Mouse (Mus musculus) cerebellum, postnatal 10 days (tissue): Measurements from ENCODE around the gene Foxn3.
"Not testable (repeated sequence)": the region's sequence is repeated elsewhere in the genome, so short reads cannot be mapped to it uniquely, and the experiment has no call there.

Experiments
- DNase-seq, 2 experiments: peaks; one replicate each; pipeline ENCODE4 v3.0.0; 2021; ENCODE audit warnings: mixed read lengths in 2 of 2

The Foxn3 gene

DNA sequence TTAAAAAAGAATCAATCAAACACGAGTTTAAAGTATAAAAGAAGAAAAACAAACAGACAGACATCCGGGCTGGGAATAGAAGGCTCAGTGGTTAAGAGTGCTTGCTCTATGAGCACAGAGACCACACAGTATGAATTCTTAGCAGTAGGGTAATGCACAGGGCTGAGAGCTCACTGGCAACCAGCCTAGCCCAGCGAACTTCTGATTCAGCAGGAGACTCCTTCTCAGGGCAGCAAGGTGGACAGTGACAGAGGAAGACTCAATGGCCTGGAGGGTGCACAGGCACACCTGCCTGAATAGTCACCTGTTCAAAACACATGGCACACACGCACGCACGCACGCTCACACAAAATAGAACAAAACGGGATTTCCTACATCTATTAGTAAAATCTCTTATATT lies 353.6 kb downstream of the Foxn3 start:
- DNase-seq: peak in 1 of 2 experiments; percentile 48

DNA sequence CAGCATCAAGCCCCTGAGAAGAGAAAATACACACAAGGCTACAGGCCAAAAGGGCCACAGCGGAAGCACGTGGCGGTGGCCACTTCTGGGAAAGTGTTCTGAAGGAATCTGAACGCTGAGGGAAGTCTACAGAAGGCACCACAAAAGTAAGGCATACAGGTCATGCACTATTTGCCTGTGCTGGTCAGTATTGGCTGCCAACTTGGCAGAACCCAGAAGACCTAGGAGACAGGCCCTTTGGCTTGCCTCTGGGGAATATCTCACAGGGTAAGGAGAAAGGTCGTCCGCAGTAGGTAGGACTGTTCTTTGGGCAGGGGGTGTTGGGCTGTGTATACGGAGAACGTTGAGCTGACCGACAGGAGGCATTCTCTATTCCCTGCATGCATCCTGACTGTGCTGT lies 355.1 kb downstream of the Foxn3 start:
- DNase-seq: no peak

GRCm38 (mm10) chr12:99207014-99207612 lies 356.3 kb downstream of the Foxn3 start:
- DNase-seq: no peak

- no peak for DNase-seq
These were observed 357.6 kb downstream of the Foxn3 start for GRCm38 (mm10) chr12:99205734-99206133.

DNA sequence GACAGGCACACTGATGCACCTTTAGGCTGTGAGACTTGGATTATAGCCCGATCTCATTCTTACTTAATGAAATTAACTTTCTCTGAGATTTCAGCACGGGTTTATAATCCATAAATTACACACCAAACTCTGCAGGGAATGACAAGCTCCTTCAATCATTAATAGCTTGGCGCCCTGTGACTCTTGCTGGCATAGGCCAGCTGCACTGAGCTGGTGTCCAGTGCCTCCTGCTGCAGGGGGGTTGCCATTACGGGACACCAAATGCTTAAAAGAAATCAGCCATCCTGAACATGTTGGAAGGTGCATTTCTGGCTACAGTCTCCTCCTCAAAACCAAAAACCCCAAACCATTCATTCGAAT lies 364.3 kb downstream of the Foxn3 start:
- peak; percentile 49 to 57 for DNase-seq

GRCm38 (mm10) chr12:99198428-99199123 lies 364.8 kb downstream of the Foxn3 start:
- no peak for DNase-seq

GRCm38 (mm10) chr12:99197031-99197430 lies 366.4 kb downstream of the Foxn3 start:
- no peak for DNase-seq

DNA sequence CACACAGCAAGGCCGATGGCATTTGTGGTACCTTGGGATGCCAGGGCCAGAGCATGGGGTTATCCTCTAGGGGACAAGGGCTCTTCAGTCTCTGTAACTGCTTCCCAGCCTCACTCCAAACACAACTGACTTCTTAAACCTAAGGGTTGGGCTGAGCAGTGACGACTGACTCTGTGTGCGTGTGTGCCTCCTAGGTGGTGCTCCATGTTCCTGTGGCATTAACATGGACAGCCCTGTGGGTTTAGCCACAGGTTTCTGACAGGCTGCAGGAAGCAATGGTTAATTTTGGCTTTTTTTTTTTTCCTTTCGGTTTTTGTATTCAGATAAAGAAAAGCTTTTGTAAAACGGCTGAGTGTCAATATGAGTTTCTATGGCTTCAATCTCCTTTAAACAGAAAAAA lies 367.7 kb downstream of the Foxn3 start:
- DNase-seq: no peak

DNA sequence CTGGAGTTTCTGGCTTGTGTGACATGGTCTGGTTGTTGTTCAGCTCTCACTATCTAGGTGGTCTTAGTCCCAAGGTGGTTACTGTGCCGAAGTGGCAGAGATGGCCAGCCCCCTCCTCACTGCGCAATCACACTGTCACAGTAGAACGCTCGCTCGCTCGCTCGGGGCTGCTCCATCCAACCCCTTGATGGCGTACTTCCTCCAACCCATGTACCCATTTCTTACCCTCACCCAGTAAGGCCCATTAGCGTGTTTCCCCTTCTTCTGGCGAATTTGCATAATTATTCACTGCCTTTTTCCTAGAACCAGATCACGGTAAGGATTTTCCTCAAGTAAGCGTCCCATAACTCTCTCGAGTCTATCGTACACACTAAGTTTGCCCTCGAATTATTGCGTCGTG lies 369.3 kb downstream of the Foxn3 start:
- not testable (repeated sequence) for DNase-seq

- DNase-seq: no peak
These were observed 375.7 kb downstream of the Foxn3 start for GRCm38 (mm10) chr12:99187671-99188070.

- DNase-seq: peak; percentile 66 to 69
These were observed 377.1 kb downstream of the Foxn3 start for GRCm38 (mm10) chr12:99186239-99186638.

DNA sequence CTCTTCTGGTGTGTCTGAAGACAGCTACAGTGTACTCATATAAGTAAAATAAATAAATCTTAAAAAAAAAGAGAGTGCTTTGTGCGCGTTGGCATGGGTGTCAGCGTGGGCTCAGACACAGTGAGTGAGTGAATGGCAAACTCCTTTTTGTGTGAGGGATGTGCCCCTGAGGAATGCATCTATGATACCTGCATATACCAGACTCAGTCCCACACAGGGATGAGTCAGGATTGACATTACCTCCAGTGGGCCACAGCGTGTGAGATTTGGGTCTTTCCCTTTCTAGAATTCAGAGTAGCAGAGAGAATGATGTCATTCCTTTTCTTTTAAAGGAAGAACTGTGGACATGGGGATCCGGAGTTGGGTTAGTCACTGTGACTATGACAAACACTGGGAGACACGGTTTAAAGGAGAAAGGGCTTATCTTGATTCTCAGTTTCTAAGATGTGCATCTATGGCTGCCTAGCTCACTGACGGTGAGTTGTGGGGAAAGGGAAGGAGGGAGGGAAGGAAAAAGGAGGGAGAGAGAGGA lies 380.1 kb downstream of the Foxn3 start:
- no peak for DNase-seq

GRCm38 (mm10) chr12:99182338-99182737 lies 381.0 kb downstream of the Foxn3 start:
- DNase-seq: no peak

GRCm38 (mm10) chr12:99180234-99180824 lies 383.1 kb downstream of the Foxn3 start:
- DNase-seq: no peak

DNA sequence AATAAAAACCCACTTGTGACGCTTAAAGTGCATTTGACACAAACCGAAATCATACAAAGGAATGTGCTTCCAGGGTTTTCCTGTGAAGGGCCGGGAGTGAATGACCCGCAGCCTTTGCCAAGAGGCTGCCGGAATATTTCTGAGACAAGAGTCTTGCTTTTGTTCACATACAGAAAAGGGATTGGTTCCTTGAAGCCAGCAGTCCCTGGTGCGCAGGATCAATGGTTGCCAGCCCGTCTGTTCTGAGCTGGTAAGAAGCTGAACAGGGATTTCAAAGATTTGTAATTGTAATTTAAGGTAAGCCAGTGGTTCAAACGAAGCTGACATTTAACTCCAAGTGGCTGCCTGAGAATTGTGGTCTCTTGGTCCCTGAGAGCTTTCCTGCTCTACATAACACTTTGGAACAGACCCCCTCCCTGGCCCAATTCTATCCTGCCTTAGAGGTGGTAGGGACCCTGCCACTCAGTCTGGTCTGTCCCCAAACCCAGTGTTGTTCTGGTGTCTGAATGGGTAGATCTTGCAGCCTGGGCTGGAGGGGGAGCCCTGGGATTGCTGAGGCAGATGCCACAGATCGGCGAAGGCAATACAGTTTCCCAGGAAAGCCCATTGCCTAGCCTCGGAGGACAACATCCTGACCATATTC lies 388.3 kb downstream of the Foxn3 start:
- DNase-seq: peak in 1 of 2 experiments; percentile 33

GRCm38 (mm10) chr12:99172170-99172569 lies 391.2 kb downstream of the Foxn3 start:
- peak in 1 of 2 experiments; percentile 48 for DNase-seq

DNA sequence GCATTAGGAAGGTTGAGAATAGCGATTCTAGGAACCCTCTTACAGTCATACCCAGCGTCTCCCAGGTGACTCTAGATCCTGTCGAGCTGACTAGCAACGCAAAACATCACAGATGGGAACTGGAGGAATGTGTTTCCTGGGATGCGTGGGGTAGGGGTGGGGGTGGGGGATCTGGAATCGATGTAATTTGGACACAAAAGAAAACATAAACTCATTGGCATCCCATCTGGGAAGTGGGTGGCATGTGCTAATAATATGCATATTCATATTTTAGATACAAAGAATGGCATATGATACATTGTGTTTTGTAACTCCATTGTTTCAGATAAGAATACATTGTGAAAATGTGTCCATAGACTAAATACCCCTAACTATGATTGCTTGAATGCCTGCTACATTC lies 393.5 kb downstream of the Foxn3 start:
- no peak for DNase-seq

GRCm38 (mm10) chr12:99166091-99166490 lies 397.3 kb downstream of the Foxn3 start:
- DNase-seq: no peak

GRCm38 (mm10) chr12:99163342-99163682 lies 400.1 kb downstream of the Foxn3 start:
- peak in 1 of 2 experiments; percentile 33 for DNase-seq

DNA sequence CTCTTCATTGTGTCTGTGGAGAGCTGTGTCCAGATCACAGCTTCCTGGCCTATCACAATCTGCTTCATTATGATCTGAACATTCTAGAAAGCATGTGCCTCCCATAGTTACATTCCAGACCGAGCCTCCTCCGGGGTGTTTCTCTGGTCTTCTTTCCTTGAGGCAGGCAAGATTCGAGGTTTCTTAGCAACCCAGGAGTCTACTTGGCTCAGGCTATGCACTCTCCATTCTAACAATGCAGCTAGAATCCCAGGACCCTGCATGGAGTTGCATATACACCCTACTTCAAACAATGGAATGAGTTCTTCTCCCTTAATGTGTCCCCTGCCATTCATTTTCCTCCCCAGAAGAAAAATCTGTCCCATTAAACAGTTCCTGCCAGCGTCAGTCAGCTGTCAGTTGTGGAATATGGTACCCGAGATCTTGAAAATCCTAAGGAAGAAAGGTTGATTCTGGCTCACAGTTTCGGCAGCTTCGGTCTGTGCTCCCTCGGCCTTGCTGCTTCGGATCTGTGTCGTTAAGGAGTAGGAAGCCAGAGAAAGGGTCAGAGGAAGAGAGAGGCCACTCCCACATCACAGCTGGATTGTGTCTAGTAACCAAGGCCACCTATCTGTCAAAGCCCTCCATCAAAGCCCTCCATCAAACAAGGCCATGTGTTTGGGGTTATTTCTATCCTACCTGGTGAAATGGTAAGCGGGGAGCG lies 400.6 kb downstream of the Foxn3 start:
- DNase-seq: no peak

DNA sequence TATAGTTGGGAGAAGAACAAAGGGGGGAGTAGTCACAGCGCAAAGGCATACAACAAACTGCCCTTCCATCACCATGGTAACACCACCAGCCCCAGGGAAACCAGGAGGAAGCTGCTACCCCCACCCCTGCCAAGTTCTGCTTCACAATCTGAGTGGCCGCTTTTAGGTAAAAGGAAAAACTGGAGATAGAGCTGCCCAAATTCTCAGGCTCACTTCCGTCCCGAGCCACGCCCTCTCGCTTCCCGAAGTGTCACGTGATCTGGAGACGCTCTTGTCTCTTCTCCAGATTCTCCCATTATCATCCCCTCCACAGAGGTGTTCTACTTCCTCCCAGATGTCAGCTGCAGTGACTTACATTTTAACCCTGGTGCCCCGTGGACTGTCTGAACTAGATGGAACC lies 401.2 kb downstream of the Foxn3 start:
- peak; percentile 65 to 66 for DNase-seq

GRCm38 (mm10) chr12:99160061-99160460 lies 403.3 kb downstream of the Foxn3 start:
- peak; percentile 46 to 49 for DNase-seq

DNA sequence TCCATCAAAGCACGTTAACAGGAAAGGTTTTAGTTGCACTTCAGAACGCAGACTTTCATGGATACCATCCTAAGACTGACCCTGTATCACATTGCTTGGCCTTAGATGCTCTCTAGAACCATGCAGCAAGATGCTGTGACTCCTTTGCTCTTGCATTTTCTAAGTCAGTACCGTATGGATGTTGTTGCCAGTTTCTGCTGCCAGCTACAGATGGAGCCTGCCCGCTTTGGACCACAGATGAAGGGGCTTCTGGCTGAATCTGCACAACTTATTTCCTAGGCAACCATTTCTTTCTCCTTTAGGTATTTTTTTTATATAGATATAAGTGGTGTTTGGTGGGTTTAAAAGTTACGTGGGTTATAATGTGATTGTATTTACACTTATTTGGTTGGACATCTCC lies 407.5 kb downstream of the Foxn3 start:
- DNase-seq: peak; percentile 59 to 70
